Mouse (Mus musculus): ENCODE data around the gene Olfr1360. TPM values are rescaled to one million over a fixed set of nuclear protein-coding genes. Genes with fewer than 3 reads are reported as not detected.

The Olfr1360 gene
- total RNA-seq, 2 experiments from 2014 or later, result not detected

- no peak for ATAC-seq (replicated peaks; ENCODE audit: low FRiP score, poor library complexity, severe bottlenecking)
These were observed 20.6 kb upstream of the Olfr1360 start, which contains the start of gene Olfr1359 for GRCm38 (mm10) chr13:21697811-21698210. Olfr1359 (plus strand) TSS chr13:21698111.

GRCm38 (mm10) chr13:21663286-21663685 is 13.9 kb downstream of the Olfr1360 start, which contains the start of gene Olfr1361:
Olfr1361 (minus strand) TSS chr13:21663386.
- no peak for ATAC-seq (replicated peaks; ENCODE audit: low FRiP score, poor library complexity, severe bottlenecking)

DNA sequence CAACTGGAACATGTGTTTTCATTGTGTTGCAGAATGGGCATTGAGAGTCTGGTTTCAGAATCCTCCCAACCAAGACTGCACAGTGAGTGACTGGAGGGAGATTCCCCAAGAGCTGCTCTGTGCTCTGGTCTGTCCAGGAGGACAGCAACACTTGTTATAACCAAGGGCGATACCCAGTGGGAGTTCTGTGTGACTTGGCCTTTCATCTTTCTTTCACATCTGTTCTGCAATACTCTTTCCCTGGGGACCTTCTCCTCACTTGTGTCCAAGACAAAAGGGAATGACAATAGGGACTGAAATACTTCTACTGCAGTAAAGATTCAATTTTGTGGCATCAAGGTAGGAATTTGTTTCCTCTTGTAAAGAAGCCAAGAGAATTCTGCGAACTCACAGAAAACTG is 34.8 kb downstream of the Olfr1360 start, which contains the start of gene Olfr11:
TSS of gene Olfr11 (minus strand) at position 101 of the 400 bp plus-strand sequence.
- ATAC-seq (replicated peaks; ENCODE audit: low FRiP score, poor library complexity, severe bottlenecking), result no peak

Other genes with a start within 250 kb of the Olfr1360 start
Only the 30 nearest of the 33 such genes appear.
- gene Zkscan4, start 198.5 kb downstream of the Olfr1360 start, total RNA-seq (2015; ENCODE audit: low replicate concordance), result not detected in 2 replicates
- not detected in 2 replicates for gene Zkscan4, start 198.5 kb downstream of the Olfr1360 start, total RNA-seq (2017; ENCODE audit: low replicate concordance)
- not detected in 2 replicates for gene Gm10065, start 198.0 kb downstream of the Olfr1360 start, total RNA-seq (2015; ENCODE audit: low replicate concordance)
- gene Gm10065, start 198.0 kb downstream of the Olfr1360 start, total RNA-seq (2017; ENCODE audit: low replicate concordance), result not detected in 2 replicates
- gene AK157302, start 182.2 kb downstream of the Olfr1360 start, total RNA-seq (2015; ENCODE audit: low replicate concordance), result 2.9 and 8.4 TPM in 2 replicates
- 2.0 and 4.1 TPM in 2 replicates for gene AK157302, start 182.2 kb downstream of the Olfr1360 start, total RNA-seq (2017; ENCODE audit: low replicate concordance)
- gene Gm11273, start 176.0 kb downstream of the Olfr1360 start, total RNA-seq (2015; ENCODE audit: low replicate concordance), result 4.2 TPM in 1 of 2 replicates, not detected in the other
- 1.5 TPM in 1 of 2 replicates, not detected in the other for gene Gm11273, start 176.0 kb downstream of the Olfr1360 start, total RNA-seq (2017; ENCODE audit: low replicate concordance)
- gene Zkscan8, start 146.3 kb downstream of the Olfr1360 start, total RNA-seq (2015; ENCODE audit: low replicate concordance), result 4.0 and 11.7 TPM in 2 replicates
- gene Zkscan8, start 146.3 kb downstream of the Olfr1360 start, total RNA-seq (2017; ENCODE audit: low replicate concordance), result 1.3 and 1.7 TPM in 2 replicates
- gene Olfr1366, start 134.6 kb downstream of the Olfr1360 start, total RNA-seq (2015; ENCODE audit: low replicate concordance), result not detected in 2 replicates
- gene Olfr1366, start 134.6 kb downstream of the Olfr1360 start, total RNA-seq (2017; ENCODE audit: low replicate concordance), result not detected in 2 replicates
- gene Olfr1535, start 117.5 kb downstream of the Olfr1360 start, total RNA-seq (2015; ENCODE audit: low replicate concordance), result not detected in 2 replicates
- not detected in 2 replicates for gene Olfr1535, start 117.5 kb downstream of the Olfr1360 start, total RNA-seq (2017; ENCODE audit: low replicate concordance)
- gene Olfr1364, start 95.6 kb downstream of the Olfr1360 start, total RNA-seq (2015; ENCODE audit: low replicate concordance), result not detected in 2 replicates
- not detected in 2 replicates for gene Olfr1364, start 95.6 kb downstream of the Olfr1360 start, total RNA-seq (2017; ENCODE audit: low replicate concordance)
- gene Olfr1362, start 63.4 kb downstream of the Olfr1360 start, total RNA-seq (2015; ENCODE audit: low replicate concordance), result not detected in 2 replicates
- not detected in 2 replicates for gene Olfr1362, start 63.4 kb downstream of the Olfr1360 start, total RNA-seq (2017; ENCODE audit: low replicate concordance)
- not detected in 2 replicates for gene Olfr11, start 34.9 kb downstream of the Olfr1360 start, total RNA-seq (2015; ENCODE audit: low replicate concordance)
- not detected in 2 replicates for gene Olfr11, start 34.9 kb downstream of the Olfr1360 start, total RNA-seq (2017; ENCODE audit: low replicate concordance)
- not detected in 2 replicates for gene Olfr1361, start 14.0 kb downstream of the Olfr1360 start, total RNA-seq (2015; ENCODE audit: low replicate concordance)
- not detected in 2 replicates for gene Olfr1361, start 14.0 kb downstream of the Olfr1360 start, total RNA-seq (2017; ENCODE audit: low replicate concordance)
- not detected in 2 replicates for gene Olfr1359, start 20.7 kb upstream of the Olfr1360 start, total RNA-seq (2015; ENCODE audit: low replicate concordance)
- not detected in 2 replicates for gene Olfr1359, start 20.7 kb upstream of the Olfr1360 start, total RNA-seq (2017; ENCODE audit: low replicate concordance)
- 989 and 1,130 TPM in 2 replicates for gene Hist1h2bl, start 38.7 kb upstream of the Olfr1360 start, total RNA-seq (2015; ENCODE audit: low replicate concordance)
- 1,595 and 2,060 TPM in 2 replicates for gene Hist1h2bl, start 38.7 kb upstream of the Olfr1360 start, total RNA-seq (2017; ENCODE audit: low replicate concordance)
- gene Hist1h2ai, start 39.0 kb upstream of the Olfr1360 start, total RNA-seq (2015; ENCODE audit: low replicate concordance), result 22.6 and 24.1 TPM in 2 replicates
- gene Hist1h2ai, start 39.0 kb upstream of the Olfr1360 start, total RNA-seq (2017; ENCODE audit: low replicate concordance), result 2,450 and 5,888 TPM in 2 replicates
- gene Hist1h3h, start 40.3 kb upstream of the Olfr1360 start, total RNA-seq (2015; ENCODE audit: low replicate concordance), result 64.9 and 143 TPM in 2 replicates
- gene Hist1h3h, start 40.3 kb upstream of the Olfr1360 start, total RNA-seq (2017; ENCODE audit: low replicate concordance), result 379 and 793 TPM in 2 replicates
- 396 and 580 TPM in 2 replicates for gene Hist1h2bm, start 44.6 kb upstream of the Olfr1360 start, total RNA-seq (2015; ENCODE audit: low replicate concordance)
- 1,330 and 1,438 TPM in 2 replicates for gene Hist1h2bm, start 44.6 kb upstream of the Olfr1360 start, total RNA-seq (2017; ENCODE audit: low replicate concordance)
- gene Hist1h4j, start 57.7 kb upstream of the Olfr1360 start, total RNA-seq (2015; ENCODE audit: low replicate concordance), result 12.6 and 18.4 TPM in 2 replicates
- gene Hist1h4j, start 57.7 kb upstream of the Olfr1360 start, total RNA-seq (2017; ENCODE audit: low replicate concordance), result 900 and 1,530 TPM in 2 replicates
- gene Hist1h4k, start 73.1 kb upstream of the Olfr1360 start, total RNA-seq (2015; ENCODE audit: low replicate concordance), result 298 and 381 TPM in 2 replicates
- gene Hist1h4k, start 73.1 kb upstream of the Olfr1360 start, total RNA-seq (2017; ENCODE audit: low replicate concordance), result 3,827 and 6,951 TPM in 2 replicates
- 480 and 792 TPM in 2 replicates for gene Hist1h2ak, start 76.4 kb upstream of the Olfr1360 start, total RNA-seq (2015; ENCODE audit: low replicate concordance)
- gene Hist1h2ak, start 76.4 kb upstream of the Olfr1360 start, total RNA-seq (2017; ENCODE audit: low replicate concordance), result 4,887 and 6,345 TPM in 2 replicates
- 1,688 and 1,944 TPM in 2 replicates for gene Hist1h2bn, start 76.7 kb upstream of the Olfr1360 start, total RNA-seq (2015; ENCODE audit: low replicate concordance)
- 6,530 and 7,011 TPM in 2 replicates for gene Hist1h2bn, start 76.7 kb upstream of the Olfr1360 start, total RNA-seq (2017; ENCODE audit: low replicate concordance)
- 1,815 and 1,971 TPM in 2 replicates for gene Hist1h1b, start 103.2 kb upstream of the Olfr1360 start, total RNA-seq (2015; ENCODE audit: low replicate concordance)
- 4,746 and 7,405 TPM in 2 replicates for gene Hist1h1b, start 103.2 kb upstream of the Olfr1360 start, total RNA-seq (2017; ENCODE audit: low replicate concordance)
- gene Hist1h3i, start 106.0 kb upstream of the Olfr1360 start, total RNA-seq (2015; ENCODE audit: low replicate concordance), result 807 and 971 TPM in 2 replicates
- gene Hist1h3i, start 106.0 kb upstream of the Olfr1360 start, total RNA-seq (2017; ENCODE audit: low replicate concordance), result 793 and 862 TPM in 2 replicates
- gene Hist1h2an, start 109.8 kb upstream of the Olfr1360 start, total RNA-seq (2015; ENCODE audit: low replicate concordance), result 9.4 and 13.4 TPM in 2 replicates
- gene Hist1h2an, start 109.8 kb upstream of the Olfr1360 start, total RNA-seq (2017; ENCODE audit: low replicate concordance), result 1,681 and 2,099 TPM in 2 replicates
- gene Hist1h2bp, start 110.1 kb upstream of the Olfr1360 start, total RNA-seq (2015; ENCODE audit: low replicate concordance), result 31.0 and 96.0 TPM in 2 replicates
- 241 and 315 TPM in 2 replicates for gene Hist1h2bp, start 110.1 kb upstream of the Olfr1360 start, total RNA-seq (2017; ENCODE audit: low replicate concordance)
- 607 and 1,040 TPM in 2 replicates for gene Hist1h2bq, start 132.8 kb upstream of the Olfr1360 start, total RNA-seq (2015; ENCODE audit: low replicate concordance)
- gene Hist1h2bq, start 132.8 kb upstream of the Olfr1360 start, total RNA-seq (2017; ENCODE audit: low replicate concordance), result 124 and 1,223 TPM in 2 replicates
- gene Hist1h2ao, start 133.1 kb upstream of the Olfr1360 start, total RNA-seq (2015; ENCODE audit: low replicate concordance), result 587 and 743 TPM in 2 replicates
- 2,181 TPM in 1 of 2 replicates, not detected in the other for gene Hist1h2ao, start 133.1 kb upstream of the Olfr1360 start, total RNA-seq (2017; ENCODE audit: low replicate concordance)
- 328 and 512 TPM in 2 replicates for gene Hist1h4m, start 134.3 kb upstream of the Olfr1360 start, total RNA-seq (2015; ENCODE audit: low replicate concordance)
- gene Hist1h4m, start 134.3 kb upstream of the Olfr1360 start, total RNA-seq (2017; ENCODE audit: low replicate concordance), result 4,244 and 7,239 TPM in 2 replicates
- 169 and 258 TPM in 2 replicates for gene Hist1h4n, start 154.8 kb upstream of the Olfr1360 start, total RNA-seq (2015; ENCODE audit: low replicate concordance)
- gene Hist1h4n, start 154.8 kb upstream of the Olfr1360 start, total RNA-seq (2017; ENCODE audit: low replicate concordance), result 2,740 and 4,790 TPM in 2 replicates
- 209 and 329 TPM in 2 replicates for gene Hist1h2ap, start 156.1 kb upstream of the Olfr1360 start, total RNA-seq (2015; ENCODE audit: low replicate concordance)
- 6,300 and 16,342 TPM in 2 replicates for gene Hist1h2ap, start 156.1 kb upstream of the Olfr1360 start, total RNA-seq (2017; ENCODE audit: low replicate concordance)
- 696 and 939 TPM in 2 replicates for gene Hist1h2br, start 156.3 kb upstream of the Olfr1360 start, total RNA-seq (2015; ENCODE audit: low replicate concordance)
- gene Hist1h2br, start 156.3 kb upstream of the Olfr1360 start, total RNA-seq (2017; ENCODE audit: low replicate concordance), result 393 and 1,610 TPM in 2 replicates

All from erythroid progenitor cell, adult 5-6 weeks (primary cell).